Mouse (Mus musculus) stomach, embryonic 16.5 days (tissue): ENCODE measurements around the gene Stk32c. TPM values are rescaled to one million over a fixed set of nuclear protein-coding genes. Genes with fewer than 3 reads are reported as not detected.

ENCODE experiments used
- ATAC-seq: fragments of 200-750 bp; cut with Nextera tagmentation; 2 replicates; pipeline ENCODE4 v1.8.0; 2017; ENCODE audit warnings: moderate number of reproducible peaks, moderate TSS enrichment; ENCODE audit not compliant: insufficient read depth, low FRiP score
- H3K27ac ChIP-seq: fragments of 300-500 bp; sonication (generic); 2 replicates; pipeline ENCODE4 v1.5.1; 2014; ENCODE audit warnings: low read length
- H3K27me3 ChIP-seq: fragments of 300-500 bp; sonication (generic); 2 replicates; pipeline ENCODE4 v1.6.1; 2014; ENCODE audit warnings: low read length, control low read depth, mixed read lengths; ENCODE audit not compliant: control insufficient read depth, insufficient read depth
- H3K36me3 ChIP-seq: fragments of 300-500 bp; sonication (generic); 2 replicates; pipeline ENCODE4 v1.6.1; 2014; ENCODE audit warnings: low read length; ENCODE audit not compliant: control insufficient read depth, insufficient read depth
- H3K4me1 ChIP-seq: fragments of 300-500 bp; sonication (generic); 2 replicates; pipeline ENCODE4 v1.6.1; 2014; ENCODE audit warnings: low read length, control low read depth, mixed read lengths; ENCODE audit not compliant: control insufficient read depth, insufficient read depth
- H3K4me2 ChIP-seq: fragments of 300-500 bp; sonication (generic); 2 replicates; pipeline ENCODE4 v1.6.1; 2014; ENCODE audit warnings: low read depth, low read length, mixed read lengths
- H3K4me3 ChIP-seq: fragments of 300-500 bp; sonication (generic); replicated peaks from 2 replicates; pipeline ENCODE4 v1.5.1; 2014; ENCODE audit warnings: mild to moderate bottlenecking, low read length
- H3K9ac ChIP-seq: fragments of 300-500 bp; sonication (generic); 2 replicates; pipeline ENCODE4 v1.6.1; 2014; ENCODE audit warnings: low read length
- H3K9me3 ChIP-seq: fragments of 300-500 bp; sonication (generic); replicated peaks from 2 replicates; pipeline ENCODE4 v1.6.1; 2016; ENCODE audit warnings: low read length, control low read depth; ENCODE audit not compliant: control insufficient read depth
- WGBS: fragments of 180-500 bp; shearing (Covaris S2); extraction: QIAGEN DNeasy Blood & Tissue Kit; methylation state at CpG from one replicate; pipeline ENCODE4 v1.1.7; 2014; 5-methylcytosine and 5-hydroxymethylcytosine counted together
- polyA plus RNA-seq: library from polyadenylated mRNA; unstranded; fragments of >200 nt; fragmentation: Nextera tagmentation; extraction: Ambion mirVana; gene quantifications from 2 replicates; pipeline ENCODE4 v1.2.1, GENCODE M21; 2015

Gene Stk32c
- polyA plus RNA-seq, 1 experiment from 2014 or later = 0.17 TPM

DNA sequence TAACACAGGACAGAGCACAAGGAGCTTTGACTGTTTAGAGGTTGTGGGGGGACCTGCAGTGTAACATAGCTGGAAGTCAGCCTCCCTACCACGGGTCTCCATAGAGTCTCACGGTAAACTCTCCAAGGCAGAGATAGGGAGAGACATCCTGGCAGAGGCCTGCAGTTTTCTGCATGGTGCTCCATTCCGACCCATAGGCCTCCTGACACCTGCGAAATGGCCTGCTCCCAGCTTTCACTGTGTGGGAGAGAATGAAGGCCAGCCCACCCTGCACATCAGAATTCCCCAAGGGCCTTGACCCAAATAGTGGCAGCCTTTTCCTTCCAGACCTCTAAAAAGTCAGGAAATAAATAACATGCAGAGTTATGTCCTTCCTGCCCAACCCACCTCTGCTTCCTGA lies 22.5 kb downstream of the Stk32c start:
- Histone ChIP-seq H3K4me3 (no peak overlapping the region), H3K4me2 (no peak overlapping the region), H3K9me3 (no peaks in the 10 kb centered on the region; the same call in 1 of the 2 replicates), H3K36me3 (no peaks in the 10 kb centered on the region), H3K4me1 (no peaks in the 10 kb centered on the region), H3K9ac (no peak overlapping the region), H3K27me3 (peaks cover 19% of the 10 kb centered on the region), H3K27ac (no peak overlapping the region)
- 82% methylated on average over 4 of the region's 4 CpGs for WGBS
- no peak for ATAC-seq

DNA sequence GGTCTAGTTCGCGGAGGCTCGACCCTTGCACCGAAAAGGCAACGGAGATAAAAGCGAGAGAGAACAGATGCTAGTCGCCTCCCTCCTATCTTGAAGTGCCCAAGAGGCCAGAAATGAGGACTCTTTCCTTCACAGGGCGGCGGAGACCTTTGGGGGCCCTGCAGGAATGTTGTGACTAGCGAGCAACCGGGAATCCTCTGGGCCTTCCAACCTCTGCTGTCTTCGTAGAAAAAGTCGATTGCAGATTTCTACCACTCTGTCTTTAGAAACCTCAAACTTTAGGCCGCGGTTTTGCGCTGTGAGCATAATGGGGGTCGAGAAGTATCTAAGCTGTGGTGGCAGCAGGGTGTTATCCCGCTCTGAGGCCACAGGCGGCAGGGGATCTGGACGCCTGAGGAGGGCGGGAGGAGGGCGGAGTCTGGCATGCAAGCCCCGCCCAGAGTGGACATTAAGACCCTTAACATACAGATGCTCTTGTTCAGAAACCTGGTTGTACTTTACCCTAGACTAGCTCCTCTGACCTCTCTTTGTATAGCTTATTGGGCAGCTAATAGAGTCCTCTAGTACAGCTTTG lies 24.4 kb downstream of the Stk32c start:
- no peaks in the 10 kb centered on the region for H3K4me1 ChIP-seq
- ATAC-seq = peak; percentile 72; the same call in 1 of the 2 replicates
- no peaks in the 10 kb centered on the region for H3K36me3 ChIP-seq
- H3K4me3 ChIP-seq = peak overlapping the region; percentile 58
- H3K27me3 ChIP-seq = peaks cover 19% of the 10 kb centered on the region
- 2% methylated on average over 23 of the region's 23 CpGs for WGBS
- no peak overlapping the region for H3K27ac ChIP-seq
- peak overlapping the region; percentile 95 for H3K4me2 ChIP-seq
- H3K9me3 ChIP-seq = no peaks in the 10 kb centered on the region; the same call in 1 of the 2 replicates
- peak overlapping the region; percentile 51 for H3K9ac ChIP-seq

DNA sequence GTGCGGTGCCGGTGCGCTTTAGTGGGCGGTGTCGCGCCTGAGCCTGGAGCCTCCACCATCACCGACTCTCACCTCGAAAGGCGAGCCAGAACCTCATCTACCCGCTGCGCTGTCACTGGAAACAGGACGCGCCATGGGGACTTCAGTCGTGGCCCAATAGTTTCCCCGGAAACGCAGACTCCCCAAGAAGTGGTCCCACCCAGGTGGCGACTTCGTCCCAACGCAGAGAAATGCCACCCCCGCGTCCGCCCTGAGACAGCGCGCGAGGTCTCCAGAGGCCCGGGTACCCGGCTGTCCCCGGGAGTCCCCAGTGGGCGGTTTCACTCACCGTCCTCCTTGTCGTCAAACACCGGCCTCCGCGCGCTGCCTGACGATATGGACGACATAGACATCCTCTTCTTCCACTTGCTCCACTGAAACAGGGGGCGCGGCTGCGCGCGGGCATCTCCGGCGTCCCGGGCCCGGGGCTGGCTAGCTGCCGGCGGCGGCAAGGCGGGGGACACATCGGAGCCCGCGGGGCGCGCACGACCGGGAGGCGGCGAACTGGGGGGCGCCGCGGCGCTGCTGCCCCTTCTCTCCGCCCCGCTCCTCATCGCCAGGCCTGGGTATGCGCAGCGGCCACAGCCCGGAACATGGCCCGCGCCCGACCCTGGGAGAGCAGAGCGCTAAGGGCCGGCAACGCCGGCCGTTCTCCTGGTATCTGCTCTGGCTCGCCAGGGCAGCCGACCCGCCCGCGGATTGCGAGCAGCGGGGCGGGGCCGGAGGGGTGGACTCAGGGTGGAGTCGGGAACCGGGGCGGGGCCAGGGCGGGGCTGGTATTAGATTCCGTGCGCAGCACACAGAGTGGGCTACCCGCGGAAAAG lies 25.1 kb downstream of the Stk32c start:
- peak overlapping the region; percentile 68 for H3K9ac ChIP-seq
- peak; percentile 97 for ATAC-seq
- under 1% methylated on average over 94 of the region's 94 CpGs for WGBS
- H3K27me3 ChIP-seq = peaks cover 19% of the 10 kb centered on the region
- H3K36me3 ChIP-seq = no peaks in the 10 kb centered on the region
- peak overlapping the region; percentile 95 for H3K4me2 ChIP-seq
- no peaks in the 10 kb centered on the region for H3K4me1 ChIP-seq
- no peaks in the 10 kb centered on the region; the same call in 1 of the 2 replicates for H3K9me3 ChIP-seq
- no peak overlapping the region for H3K27ac ChIP-seq
- H3K4me3 ChIP-seq = peak overlapping the region; percentile 58

- H3K9ac ChIP-seq = no peak overlapping the region
- peak overlapping the region; percentile 95 for H3K4me2 ChIP-seq
- no peaks in the 10 kb centered on the region for H3K36me3 ChIP-seq
- H3K27me3 ChIP-seq = peaks cover 19% of the 10 kb centered on the region
- 29% methylated on average over 7 of the region's 7 CpGs for WGBS
- no peaks in the 10 kb centered on the region for H3K4me1 ChIP-seq
- ATAC-seq = no peak
- peak overlapping the region; percentile 58 for H3K4me3 ChIP-seq
- H3K27ac ChIP-seq = no peak overlapping the region
- H3K9me3 ChIP-seq = no peaks in the 10 kb centered on the region; the same call in 1 of the 2 replicates
Measured at GRCm38 (mm10) chr7:139187277-139187676, 25.8 kb downstream of the Stk32c start.

DNA sequence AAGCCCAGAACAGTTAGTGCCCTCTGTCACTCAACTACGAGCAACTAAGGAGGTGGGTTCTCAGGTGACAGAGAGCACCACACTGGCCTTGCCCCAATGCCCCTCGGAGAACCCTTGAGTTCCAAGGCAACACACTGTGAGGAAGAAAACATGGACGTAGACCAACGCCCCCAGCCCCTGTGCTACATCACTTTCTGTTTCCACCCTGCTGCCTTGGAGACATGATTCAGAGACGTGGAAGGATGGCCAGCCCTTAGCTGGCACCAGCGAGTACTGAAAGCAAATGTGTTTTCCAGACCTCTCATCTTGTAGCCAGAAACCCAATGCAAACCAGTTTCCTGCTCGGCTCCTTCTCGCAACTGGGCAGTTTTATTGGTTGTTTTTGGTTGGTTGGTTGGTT lies 26.7 kb downstream of the Stk32c start:
- no peak overlapping the region for H3K27ac ChIP-seq
- peaks cover 19% of the 10 kb centered on the region for H3K27me3 ChIP-seq
- no peaks in the 10 kb centered on the region; the same call in 1 of the 2 replicates for H3K9me3 ChIP-seq
- H3K4me3 ChIP-seq = no peak overlapping the region
- no peak overlapping the region for H3K9ac ChIP-seq
- H3K4me2 ChIP-seq = no peak overlapping the region
- H3K4me1 ChIP-seq = no peaks in the 10 kb centered on the region
- no peak for ATAC-seq
- 78% methylated on average over 8 of the region's 8 CpGs for WGBS
- H3K36me3 ChIP-seq = no peaks in the 10 kb centered on the region

DNA sequence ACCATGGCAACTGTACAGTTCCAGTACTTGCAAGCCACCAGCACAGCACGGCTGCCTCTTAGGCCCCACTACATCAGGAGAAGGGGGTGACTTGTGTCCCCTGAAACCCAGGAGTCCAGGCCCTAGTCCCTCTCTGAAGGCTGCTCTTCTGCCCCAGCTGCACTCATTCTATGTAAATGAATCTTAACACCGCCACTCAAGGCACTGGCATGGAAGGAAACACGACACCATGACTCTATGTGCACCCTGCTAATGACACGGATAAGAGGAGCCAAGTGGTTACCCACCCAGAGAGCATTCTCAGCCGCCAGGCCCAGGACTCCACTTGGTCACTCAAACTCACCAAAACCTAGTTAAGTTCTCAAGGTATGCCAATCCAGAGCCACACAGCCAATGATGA lies 27.1 kb downstream of the Stk32c start:
- Histone ChIP-seq H3K27me3 (peaks cover 19% of the 10 kb centered on the region), H3K4me2 (no peak overlapping the region), H3K9me3 (no peaks in the 10 kb centered on the region; the same call in 1 of the 2 replicates), H3K4me3 (no peak overlapping the region), H3K4me1 (no peaks in the 10 kb centered on the region), H3K9ac (no peak overlapping the region), H3K27ac (no peak overlapping the region), H3K36me3 (no peaks in the 10 kb centered on the region)
- WGBS = 50% methylated on average over 5 of the region's 5 CpGs
- no peak for ATAC-seq

DNA sequence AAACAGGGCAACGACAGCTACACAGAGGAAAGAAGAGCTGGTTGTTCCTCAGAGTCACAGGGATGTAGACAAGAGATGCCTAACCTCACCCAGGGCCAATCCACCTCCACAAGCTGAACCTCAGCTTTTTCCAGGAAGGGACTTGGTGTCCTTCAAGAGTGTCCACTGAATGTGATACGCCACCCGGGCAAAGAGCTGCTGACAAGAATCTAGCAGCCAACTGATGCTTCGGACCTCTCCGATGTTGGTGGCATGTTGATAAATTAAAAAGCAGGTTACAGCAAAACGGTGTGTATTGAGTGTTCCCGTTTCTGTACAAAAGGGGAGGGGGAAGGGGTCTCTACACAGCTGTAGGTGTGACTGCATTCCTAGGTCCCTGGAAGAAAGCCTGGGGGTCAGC lies 28.3 kb downstream of the Stk32c start:
- H3K4me1 ChIP-seq = no peaks in the 10 kb centered on the region
- H3K27ac ChIP-seq = no peak overlapping the region
- no peak overlapping the region for H3K4me2 ChIP-seq
- no peaks in the 10 kb centered on the region for H3K36me3 ChIP-seq
- WGBS = 69% methylated on average over 7 of the region's 7 CpGs
- H3K9me3 ChIP-seq = no peaks in the 10 kb centered on the region; the same call in 1 of the 2 replicates
- H3K9ac ChIP-seq = no peak overlapping the region
- ATAC-seq = no peak
- peaks cover 19% of the 10 kb centered on the region for H3K27me3 ChIP-seq
- no peak overlapping the region for H3K4me3 ChIP-seq

DNA sequence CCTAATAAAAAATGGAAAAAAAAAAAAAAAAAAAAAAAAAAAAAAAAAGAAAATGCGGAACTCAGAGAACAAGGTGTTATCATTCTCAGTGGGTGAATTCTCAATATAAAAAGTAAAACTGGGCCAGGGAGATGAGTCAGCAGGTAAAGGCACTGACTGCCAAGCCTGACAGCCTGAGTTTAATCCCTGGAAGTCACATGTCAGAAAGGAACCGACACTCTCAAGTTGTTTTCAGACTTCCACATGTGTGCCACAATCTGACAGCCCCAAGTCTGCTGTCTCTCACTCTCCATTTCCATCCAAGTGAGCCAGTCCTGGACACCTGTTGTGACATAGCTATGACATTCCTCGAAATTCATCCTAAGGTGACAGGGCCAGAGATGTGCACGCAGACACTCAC lies 28.7 kb downstream of the Stk32c start:
- no peaks in the 10 kb centered on the region; the same call in 1 of the 2 replicates for H3K9me3 ChIP-seq
- WGBS = 72% methylated on average over 4 of the region's 4 CpGs
- no peak overlapping the region for H3K4me2 ChIP-seq
- H3K4me1 ChIP-seq = no peaks in the 10 kb centered on the region
- no peak overlapping the region for H3K9ac ChIP-seq
- no peak for ATAC-seq
- peaks cover 19% of the 10 kb centered on the region for H3K27me3 ChIP-seq
- H3K36me3 ChIP-seq = no peaks in the 10 kb centered on the region
- H3K27ac ChIP-seq = no peak overlapping the region
- H3K4me3 ChIP-seq = no peak overlapping the region

GRCm38 (mm10) chr7:139180058-139180457 lies 33.0 kb downstream of the Stk32c start:
- Histone ChIP-seq H3K4me2 (no peak overlapping the region), H3K4me3 (no peak overlapping the region), H3K27me3 (no peaks in the 10 kb centered on the region; the same call in 1 of the 2 replicates), H3K36me3 (no peaks in the 10 kb centered on the region), H3K27ac (no peak overlapping the region), H3K9me3 (no peaks in the 10 kb centered on the region), H3K4me1 (no peaks in the 10 kb centered on the region), H3K9ac (no peak overlapping the region)
- no peak for ATAC-seq
- 89% methylated on average over 3 of the region's 3 CpGs for WGBS
